Mouse (Mus musculus) CH12.LX (cell line): ENCODE measurements around the gene Cfap20.

ENCODE experiments used
- JUND ChIP-seq: conservative IDR thresholded peaks from 2 replicates; pipeline ENCODE4 v1.6.1; 2011; ENCODE audit warnings: low read depth, low read length, improper control_type of control experiment
- MAX ChIP-seq: IDR thresholded peaks from 2 replicates; pipeline ENCODE4 v1.6.1; 2011; ENCODE audit warnings: low read length, improper control_type of control experiment
- POLR2A ChIP-seq: IDR thresholded peaks from 2 replicates; pipeline ENCODE4 v1.6.1; 2011; ENCODE audit warnings: low read depth, mild to moderate bottlenecking, improper control_type of control experiment, low read length

DNA sequence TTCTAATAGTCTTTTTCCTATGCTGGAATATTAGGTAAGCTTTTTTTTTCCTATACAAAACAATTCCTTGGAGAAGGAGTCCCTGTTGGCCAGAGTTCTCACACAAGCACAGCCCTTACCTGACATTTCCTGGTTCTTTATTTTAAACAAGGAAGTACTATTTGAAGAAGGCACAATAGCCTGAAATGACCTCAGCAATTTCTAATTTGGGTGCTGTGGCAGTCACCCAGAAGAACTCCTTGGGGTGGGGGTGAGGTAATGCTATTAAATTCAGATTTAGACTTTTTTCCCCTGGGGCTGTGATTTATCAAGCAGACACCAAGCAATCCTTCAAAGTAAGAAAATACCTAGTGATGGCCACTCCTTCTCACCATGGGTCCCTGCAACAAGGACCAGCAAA, 53.7 kb downstream of the Cfap20 start:
- no peak for TF ChIP-seq JUND
- TF ChIP-seq MAX = no peak
- TF ChIP-seq POLR2A = no peak
